Mouse (Mus musculus) brain, embryonic 14.5 days (tissue): ENCODE measurements at regions not wholly inside any gene's neighbourhood (a gene's known extent, or its start where the extent isn't known, plus 50 kb on each side); places are given as distances from the start of the nearest gene placed in this dataset.

Source experiments
- DNase-seq: peaks from one replicate; pipeline ENCODE4 v3.0.0-alpha.2; 2011; ENCODE audit warnings: low read depth
- CTCF ChIP-seq: fragments of 200-500 bp; IDR thresholded peaks from 2 replicates; pipeline ENCODE4 v1.5.1; 2012; ENCODE audit warnings: inconsistent platforms, mild to moderate bottlenecking, moderate library complexity, borderline replicate concordance; ENCODE audit not compliant: insufficient read depth, insufficient read length; ENCODE audit errors: extremely low read depth
- POLR2A ChIP-seq: fragments of 200-500 bp; IDR thresholded peaks from 2 replicates; pipeline ENCODE4 v1.6.1; 2012; ENCODE audit warnings: mild to moderate bottlenecking, inconsistent platforms, borderline replicate concordance; ENCODE audit not compliant: poor library complexity, insufficient read depth, insufficient read length, severe bottlenecking; ENCODE audit errors: extremely low read depth

GRCm38 (mm10) chr5:97205606-97206005, 94.2 kb upstream of the Paqr3 start:
- no peak for TF ChIP-seq POLR2A
- no peak for TF ChIP-seq CTCF
- no peak for DNase-seq

GRCm38 (mm10) chr5:97204337-97204736, 92.9 kb upstream of the Paqr3 start:
- no peak for DNase-seq
- TF ChIP-seq CTCF: no peak
- TF ChIP-seq POLR2A: no peak

GRCm38 (mm10) chr5:97203646-97204045, 92.2 kb upstream of the Paqr3 start:
- TF ChIP-seq POLR2A (no peak), CTCF (no peak)

GRCm38 (mm10) chr5:97202557-97202956, 91.2 kb upstream of the Paqr3 start:
- no peak for TF ChIP-seq CTCF
- no peak for TF ChIP-seq POLR2A
- DNase-seq: no peak

More at GRCm38 (mm10) chr5:97203646-97204045, 92.2 kb upstream of the Paqr3 start:
- DNase-seq: no peak

GRCm38 (mm10) chr5:97200655-97201054, 89.3 kb upstream of the Paqr3 start:
- TF ChIP-seq CTCF (no peak), POLR2A (no peak)

GRCm38 (mm10) chr5:97195281-97195660, 83.9 kb upstream of the Paqr3 start:
- no peak for TF ChIP-seq CTCF
- no peak for TF ChIP-seq POLR2A
- DNase-seq: peak; percentile 91

More at GRCm38 (mm10) chr5:97200655-97201054, 89.3 kb upstream of the Paqr3 start:
- peak; percentile 47 for DNase-seq

- DNase-seq: no peak
- TF ChIP-seq CTCF: no peak
- no peak for TF ChIP-seq POLR2A
These were observed 83.4 kb upstream of the Paqr3 start for GRCm38 (mm10) chr5:97194656-97195280.

GRCm38 (mm10) chr5:97192656-97193055, 81.3 kb upstream of the Paqr3 start:
- no peak for TF ChIP-seq CTCF
- no peak for TF ChIP-seq POLR2A
- DNase-seq: peak; percentile 47

- peak; percentile 52 for DNase-seq
- TF ChIP-seq CTCF: no peak
- TF ChIP-seq POLR2A: no peak
These were observed 79.3 kb upstream of the Paqr3 start for GRCm38 (mm10) chr5:97190695-97191094.

GRCm38 (mm10) chr5:97184512-97184911, 73.1 kb upstream of the Paqr3 start:
- no peak for TF ChIP-seq CTCF
- TF ChIP-seq POLR2A: no peak
- DNase-seq: no peak

- TF ChIP-seq POLR2A (no peak), CTCF (no peak)
- no peak for DNase-seq
These were observed 69.9 kb upstream of the Paqr3 start for GRCm38 (mm10) chr5:97181249-97181648.

GRCm38 (mm10) chr5:97174446-97174845, 63.0 kb upstream of the Paqr3 start:
- no peak for TF ChIP-seq POLR2A
- no peak for TF ChIP-seq CTCF
- no peak for DNase-seq
